Mouse (Mus musculus): ENCODE measurements at regions not wholly inside any gene's neighbourhood (a gene's known extent, or its start where the extent isn't known, plus 50 kb on each side); places are given as distances from the start of the nearest gene placed in this dataset.

DNA sequence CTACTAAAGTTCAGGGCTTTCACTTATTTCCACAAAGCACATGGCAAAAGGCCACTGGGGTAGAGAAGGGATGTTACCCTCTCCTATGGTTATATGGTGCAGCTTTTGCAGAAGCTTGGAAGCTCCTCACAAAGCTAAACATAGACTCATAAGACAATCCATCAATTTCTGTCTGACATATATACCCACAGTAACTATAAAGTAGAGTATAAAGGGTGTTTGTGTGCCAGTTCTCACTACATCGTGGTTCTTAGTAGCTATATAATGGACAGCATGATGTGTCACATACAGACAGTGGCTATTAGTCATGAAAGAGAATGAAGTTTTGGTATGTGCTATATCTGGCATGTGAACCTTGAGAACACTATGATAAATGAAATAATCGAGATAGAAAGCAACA, 51.2 kb upstream of the Kcnip4 start:
- TF ChIP-seq RAD21 (IDR thresholded peaks at IDR 0.05; ENCODE audit: low read depth, low read length) (no peak), CTCF (conservative IDR thresholded peaks at IDR 0.05 in 1 of 2, IDR thresholded peaks at IDR 0.05 in 1 of 2; ENCODE audit: low read depth in 2 of 2, low read length in 2 of 2) (no peak)

All from CH12.LX (cell line).